Mouse (Mus musculus): ENCODE measurements around the gene Rapgef2. TPM values are rescaled to one million over a fixed set of nuclear protein-coding genes. Genes with fewer than 3 reads are reported as not detected.

The Rapgef2 gene
- polyA plus RNA-seq, 2 experiments from 2014 or later: 4.3 to 5.8 TPM

DNA sequence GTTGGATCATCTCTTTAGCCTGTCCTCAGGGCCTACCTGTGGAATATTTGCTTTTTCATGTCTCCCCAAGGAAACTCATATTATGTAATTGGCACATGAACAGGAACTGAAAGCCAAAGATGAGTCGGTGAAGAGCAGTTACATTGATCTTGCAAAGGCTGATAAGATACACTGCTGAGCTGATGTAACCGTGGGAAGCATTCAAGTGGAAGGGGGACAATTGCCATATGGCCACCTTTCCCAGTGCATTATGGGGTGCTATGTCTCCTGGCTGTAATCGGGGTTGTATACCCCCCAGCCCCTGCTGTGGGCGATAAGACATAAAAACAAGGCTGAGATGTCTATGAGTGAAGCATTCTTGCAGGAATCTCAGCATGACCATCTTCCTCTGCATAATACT is 268.9 kb downstream of the Rapgef2 start:
- no peak for ATAC-seq

DNA sequence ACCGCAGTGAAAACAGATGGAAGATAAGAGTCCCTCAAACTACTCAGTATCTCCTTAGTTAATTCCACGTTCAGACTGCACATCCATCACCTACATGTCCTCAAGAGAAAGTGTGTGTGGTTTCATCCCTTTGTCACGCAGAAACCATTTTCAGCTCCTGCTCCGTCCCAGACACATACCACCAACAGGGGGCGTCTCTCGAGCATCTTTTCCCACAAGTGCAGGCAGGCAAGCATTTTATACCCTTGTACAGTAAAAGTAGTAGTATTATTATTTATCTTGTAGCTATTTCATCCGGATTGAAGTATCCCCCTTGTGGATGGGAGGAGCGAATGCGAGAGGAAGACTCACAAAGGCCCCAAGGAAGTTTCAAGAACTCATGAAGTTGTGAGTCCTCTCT is 269.5 kb downstream of the Rapgef2 start:
- ATAC-seq: no peak

DNA sequence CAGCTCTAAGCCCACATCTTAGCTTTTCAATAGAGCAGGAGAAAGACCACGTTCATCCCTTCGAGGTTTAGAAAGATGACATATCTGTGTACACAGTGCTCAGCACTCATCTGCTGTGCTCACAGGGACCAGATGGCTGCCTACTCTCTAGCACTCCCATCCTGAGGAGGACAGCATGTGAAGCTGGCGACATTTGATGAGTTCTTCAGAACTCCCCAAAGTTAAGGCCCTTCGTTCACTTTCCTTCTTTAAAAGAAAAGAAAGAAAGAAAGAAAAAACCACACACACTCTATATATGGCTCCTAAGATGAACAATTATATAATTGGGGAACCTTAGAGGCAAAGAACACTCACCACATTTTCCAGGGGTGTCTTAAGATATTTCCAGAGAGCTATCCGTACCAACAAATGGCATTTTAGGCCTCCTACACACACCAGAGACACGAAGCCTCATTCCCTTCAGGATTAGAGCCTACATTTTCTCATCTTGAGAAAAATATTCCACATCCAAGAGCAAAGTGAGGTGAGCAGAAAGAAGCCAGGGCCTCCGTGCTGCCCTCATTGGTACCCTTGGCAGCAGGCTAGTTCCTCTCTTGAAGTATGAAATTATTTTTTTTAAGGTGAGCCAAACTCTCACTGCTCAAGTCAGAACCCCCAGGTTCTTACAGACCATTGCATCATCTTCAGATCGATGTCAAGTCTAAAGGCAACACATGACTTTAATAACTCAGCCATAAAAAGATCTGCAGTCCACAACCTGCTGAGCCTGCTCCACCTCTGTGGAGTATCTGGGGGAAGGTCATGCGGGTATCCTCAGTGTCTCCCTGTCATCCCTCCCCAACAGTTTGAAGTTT is 270.5 kb downstream of the Rapgef2 start:
- ATAC-seq: no peak

Other genes starting within 250 kb of the Rapgef2 start
- not detected for gene Gm17359, start 50.1 kb upstream of the Rapgef2 start, polyA plus RNA-seq (2017; shearing (Covaris generic))

All from activated CD4-positive, CD25-positive, alpha-beta regulatory T cell, adult 4 months (primary cell).